Mouse (Mus musculus) kidney, adult 2 months (tissue): ENCODE measurements at regions not wholly inside any gene's neighbourhood (a gene's known extent, or its start where the extent isn't known, plus 50 kb on each side); places are given as distances from the start of the nearest gene placed in this dataset.
"Not testable (repeated sequence)": the region's sequence is repeated elsewhere in the genome, so short reads cannot be mapped to it uniquely, and the experiment has no call there.

Experiments
- DNase-seq: peaks from one replicate; pipeline ENCODE4 v3.0.0; 2021
- H3K27ac ChIP-seq: fragments of 200-500 bp; 2 replicates; pipeline ENCODE4 v1.5.1; 2012; ENCODE audit warnings: low read depth, low read length, control low read depth, inconsistent platforms; ENCODE audit not compliant: insufficient read depth
- H3K27me3 ChIP-seq: fragments of 200-500 bp; replicated peaks from 2 replicates; pipeline ENCODE4 v1.6.1; 2012; ENCODE audit warnings: mild to moderate bottlenecking, moderate library complexity, low read length, inconsistent platforms; ENCODE audit not compliant: control insufficient read depth, insufficient read depth
- H3K36me3 ChIP-seq: fragments of 200-500 bp; 2 replicates; pipeline ENCODE4 v1.6.1; 2012; ENCODE audit warnings: mild to moderate bottlenecking, moderate library complexity, low read length, inconsistent platforms; ENCODE audit not compliant: control insufficient read depth, insufficient read depth
- H3K4me1 ChIP-seq: fragments of 200-500 bp; 2 replicates; pipeline ENCODE4 v1.6.1; 2011; ENCODE audit warnings: low read length; ENCODE audit not compliant: control insufficient read depth, insufficient read depth
- H3K4me3 ChIP-seq: fragments of 200-500 bp; 2 replicates; pipeline ENCODE4 v1.5.1; 2011; ENCODE audit warnings: mild to moderate bottlenecking, low read depth, low read length, control low read depth; ENCODE audit not compliant: insufficient read depth
- CTCF ChIP-seq: fragments of 200-500 bp; conservative IDR thresholded peaks from 2 replicates; pipeline ENCODE4 v1.5.1; 2011; ENCODE audit warnings: low read depth, mild to moderate bottlenecking, control low read depth, low read length, moderate library complexity, mixed read lengths; ENCODE audit not compliant: insufficient read depth, insufficient read length
- POLR2A ChIP-seq: fragments of 200-500 bp; IDR thresholded peaks from one replicate; pipeline ENCODE4 v1.6.1; 2011; ENCODE audit warnings: low read depth, low read length, control low read depth
- WGBS: fragments of 180-500 bp; shearing (Covaris S2); methylation state at CpG from one replicate; pipeline ENCODE4 v1.1.7; 2018; 5-methylcytosine and 5-hydroxymethylcytosine counted together

GRCm38 (mm10) chr3:38268226-38268625, 216.4 kb downstream of the Ankrd50 start:
- H3K27ac ChIP-seq, result no peak overlapping the region
- WGBS, result 97% methylated on average over 7 of the region's 7 CpGs
- H3K27me3 ChIP-seq, result no peaks in the 10 kb centered on the region
- H3K36me3 ChIP-seq, result no peaks in the 10 kb centered on the region
- no peak for TF ChIP-seq CTCF
- no peak for TF ChIP-seq POLR2A
- H3K4me1 ChIP-seq, result no peaks in the 10 kb centered on the region
- DNase-seq, result no peak
- no peak overlapping the region for H3K4me3 ChIP-seq

GRCm38 (mm10) chr3:38263261-38264141, 221.1 kb downstream of the Ankrd50 start:
- WGBS, result 53% methylated on average over 16 of the region's 16 CpGs
- Histone ChIP-seq H3K27me3 (no peaks in the 10 kb centered on the region), H3K4me1 (no peaks in the 10 kb centered on the region), H3K4me3 (no peak overlapping the region), H3K27ac (no peak overlapping the region), H3K36me3 (no peaks in the 10 kb centered on the region)
- DNase-seq, result no peak
- no peak for TF ChIP-seq CTCF
- TF ChIP-seq POLR2A, result no peak

GRCm38 (mm10) chr3:38261326-38262075, 223.1 kb downstream of the Ankrd50 start:
- DNase-seq, result no peak
- 79% methylated on average over 11 of the region's 11 CpGs for WGBS
- Histone ChIP-seq H3K4me3 (no peak overlapping the region), H3K27me3 (no peaks in the 10 kb centered on the region), H3K27ac (no peak overlapping the region), H3K4me1 (no peaks in the 10 kb centered on the region), H3K36me3 (no peaks in the 10 kb centered on the region)
- TF ChIP-seq POLR2A (no peak), CTCF (no peak)

GRCm38 (mm10) chr3:38259223-38259622, 225.4 kb downstream of the Ankrd50 start:
- WGBS, result 94% methylated on average over 8 of the region's 8 CpGs
- H3K4me3 ChIP-seq, H3K4me1 ChIP-seq, H3K27me3 ChIP-seq, H3K36me3 ChIP-seq, DNase-seq, H3K27ac ChIP-seq: not testable (repeated sequence)

GRCm38 (mm10) chr3:38257843-38258290, 226.8 kb downstream of the Ankrd50 start:
- 77% methylated on average over 14 of the region's 14 CpGs for WGBS
- H3K27me3 ChIP-seq, result no peaks in the 10 kb centered on the region
- H3K27ac ChIP-seq, result no peak overlapping the region
- H3K36me3 ChIP-seq, result no peaks in the 10 kb centered on the region
- no peak overlapping the region for H3K4me3 ChIP-seq
- DNase-seq, result no peak
- H3K4me1 ChIP-seq, result no peaks in the 10 kb centered on the region
- TF ChIP-seq POLR2A (no peak), CTCF (no peak)

- 74% methylated on average over 14 of the region's 14 CpGs for WGBS
Observed at GRCm38 (mm10) chr3:38257076-38257842, 227.4 kb downstream of the Ankrd50 start.

GRCm38 (mm10) chr3:38255674-38256073, 229.0 kb downstream of the Ankrd50 start:
- TF ChIP-seq POLR2A (no peak), CTCF (peak; percentile 86)
- Histone ChIP-seq H3K4me1 (no peaks in the 10 kb centered on the region), H3K27ac (no peak overlapping the region), H3K27me3 (no peaks in the 10 kb centered on the region), H3K4me3 (no peak overlapping the region), H3K36me3 (no peaks in the 10 kb centered on the region)
- DNase-seq, result peak; percentile 76
- 7% methylated on average over 2 of the region's 2 CpGs for WGBS

More at GRCm38 (mm10) chr3:38257076-38257842, 227.4 kb downstream of the Ankrd50 start:
- Histone ChIP-seq H3K27me3 (no peaks in the 10 kb centered on the region), H3K4me3 (no peak overlapping the region), H3K27ac (no peak overlapping the region), H3K36me3 (no peaks in the 10 kb centered on the region), H3K4me1 (no peaks in the 10 kb centered on the region)
- TF ChIP-seq POLR2A, result no peak
- TF ChIP-seq CTCF, result no peak
- DNase-seq, result no peak
